Mouse (Mus musculus): ENCODE measurements around the gene Neurl3.

Neurl3 gene

DNA sequence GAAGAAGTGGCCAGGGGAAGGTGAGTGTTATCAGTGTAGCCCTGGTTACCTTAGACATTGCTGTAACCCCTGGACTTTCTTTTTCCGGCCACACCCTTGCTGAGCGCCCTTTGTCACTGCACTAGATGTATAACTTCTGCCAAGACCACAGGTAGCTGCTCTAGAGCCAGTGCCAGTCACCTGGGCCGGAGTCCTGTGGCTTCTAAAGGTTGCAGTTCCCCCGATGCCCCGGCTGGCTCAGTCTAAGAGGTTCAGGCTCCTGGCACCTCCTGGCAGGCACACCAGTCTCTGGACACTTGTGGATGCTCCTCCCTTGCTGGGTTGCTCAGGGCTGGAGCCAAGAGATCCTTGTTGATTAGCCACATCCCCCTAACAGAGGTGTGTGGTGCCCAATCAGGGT is at the start of gene Neurl3:
Gene Neurl3, minus strand, starts transcription at position 225 of the 400 bp plus-strand sequence.
- DNase-seq (ENCODE audit: low spot score), result no peak

DNA sequence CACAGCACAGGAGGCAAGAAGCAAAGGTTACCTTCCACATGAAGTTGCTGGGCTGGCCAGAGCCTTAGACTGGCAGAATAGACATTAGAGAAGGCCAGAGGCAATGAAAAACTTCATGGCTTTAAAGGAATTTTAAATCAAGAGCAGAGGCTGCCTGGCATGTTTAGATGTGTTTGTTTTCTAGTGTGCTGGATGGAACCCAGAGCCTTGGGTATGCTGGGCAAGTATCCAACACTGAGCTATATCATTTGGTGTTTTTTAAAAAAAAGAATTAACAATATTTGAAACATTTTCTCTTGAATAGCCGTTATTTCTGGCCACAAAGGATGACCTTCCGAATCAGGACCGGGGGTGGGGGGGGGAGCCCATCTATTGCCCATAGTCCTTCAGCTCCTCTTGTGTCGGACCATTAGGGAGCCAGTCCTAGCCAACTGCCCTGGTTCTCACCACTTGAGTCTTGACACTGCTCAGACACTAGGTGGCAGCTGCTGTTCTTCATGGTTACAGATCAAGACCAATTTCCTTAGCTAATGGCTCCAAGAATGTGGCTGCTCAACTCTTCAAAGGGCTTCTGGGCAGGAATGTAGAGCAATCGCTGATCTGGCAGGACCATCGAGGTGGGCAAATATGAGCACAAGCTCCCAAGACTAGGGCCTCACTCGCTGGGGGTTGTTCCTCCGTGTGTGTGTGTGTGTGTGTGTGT is 49.4 kb upstream of the Neurl3 start:
- no peak for DNase-seq (ENCODE audit: low spot score)

DNA sequence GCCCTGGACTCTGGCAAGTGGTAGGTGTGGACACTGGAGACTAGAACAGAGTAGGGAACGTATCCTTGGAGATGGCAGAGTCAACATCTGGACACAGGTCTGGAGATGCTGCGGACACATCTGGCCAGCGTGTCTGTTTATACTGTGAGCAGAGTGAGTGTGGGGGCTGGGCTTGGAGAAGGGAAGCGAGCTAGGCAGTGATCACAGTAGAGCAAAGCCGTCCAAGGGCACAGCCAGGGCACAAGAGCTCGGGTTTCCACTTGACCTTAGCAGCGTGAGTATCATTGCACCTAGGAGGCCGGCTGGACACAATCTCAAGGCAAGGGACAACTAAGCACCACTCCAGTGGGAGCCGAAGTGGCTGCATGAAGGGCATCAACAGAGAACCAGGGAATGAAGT is 48.6 kb upstream of the Neurl3 start:
- DNase-seq (ENCODE audit: low spot score), result no peak

DNA sequence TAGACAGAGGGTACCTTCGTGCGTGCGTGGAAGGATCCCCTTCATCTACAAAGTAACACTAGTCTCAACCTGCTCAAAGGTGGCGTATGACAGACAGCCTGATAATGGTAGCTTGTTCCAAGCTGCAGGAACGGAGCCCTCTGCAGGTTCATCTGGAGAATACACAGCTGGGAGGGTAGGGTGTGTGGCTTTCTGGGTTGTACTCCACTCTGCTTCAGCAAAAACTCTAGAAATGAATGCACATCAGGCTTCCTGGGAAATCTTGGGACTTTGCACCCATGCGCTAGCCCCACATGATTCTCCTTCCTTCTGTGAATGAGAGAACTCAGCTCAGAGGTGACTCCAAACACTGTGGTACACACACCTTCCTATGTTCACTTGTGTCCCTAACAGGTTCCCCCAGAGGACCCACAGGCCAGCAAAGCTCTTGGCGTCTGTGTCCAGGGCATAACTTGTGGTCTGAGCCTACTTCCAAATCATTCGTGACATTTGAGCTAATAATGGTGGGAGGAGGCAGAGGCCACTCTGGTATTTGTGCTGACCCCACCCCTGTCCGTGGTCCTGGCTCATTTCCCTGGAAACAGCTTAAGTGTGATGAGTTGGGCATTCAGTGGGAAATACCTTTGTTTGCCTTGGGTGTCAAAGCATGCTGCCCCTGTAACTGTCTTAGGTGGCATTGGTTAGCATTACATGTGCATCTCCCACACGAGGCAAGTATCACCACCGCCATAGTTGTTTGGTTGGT is 47.5 kb upstream of the Neurl3 start:
- DNase-seq (ENCODE audit: low spot score), result no peak

DNA sequence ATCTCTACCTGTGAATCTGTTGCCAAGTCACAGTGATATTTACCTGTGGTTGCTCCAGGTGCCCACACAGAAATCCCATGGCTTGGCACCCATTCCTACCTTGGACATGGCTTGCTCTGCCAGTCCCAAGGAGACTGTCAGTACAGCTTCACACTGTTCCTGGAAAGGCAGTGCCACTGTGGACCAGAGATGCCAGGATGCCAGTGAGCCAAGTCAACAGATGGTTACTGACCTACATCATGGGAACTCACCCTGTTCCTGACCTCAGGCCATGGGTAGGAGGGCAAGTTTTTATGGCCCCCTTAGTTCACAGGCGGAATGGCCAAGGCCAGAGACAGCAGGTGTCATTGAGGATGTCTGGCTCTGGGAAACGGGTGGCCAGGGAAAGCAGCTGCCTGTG is 46.7 kb upstream of the Neurl3 start:
- no peak for DNase-seq (ENCODE audit: low spot score)

DNA sequence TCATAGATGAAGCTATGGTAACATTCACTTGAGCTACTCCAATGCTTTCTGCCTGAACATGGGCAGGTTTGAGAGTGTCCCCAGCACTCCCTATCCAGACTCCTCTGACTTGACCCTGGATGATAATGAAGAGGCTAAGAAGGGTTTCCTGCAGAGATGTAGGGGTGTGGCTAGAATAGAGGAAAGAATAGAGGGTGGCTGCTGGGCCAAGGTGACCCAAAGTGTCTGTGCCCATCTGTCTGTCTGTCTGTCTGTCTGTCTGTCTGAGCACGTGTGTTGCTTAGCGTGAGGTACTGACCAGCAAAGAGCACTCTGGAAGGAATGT is 41.3 kb upstream of the Neurl3 start:
- no peak for DNase-seq (ENCODE audit: low spot score)

DNA sequence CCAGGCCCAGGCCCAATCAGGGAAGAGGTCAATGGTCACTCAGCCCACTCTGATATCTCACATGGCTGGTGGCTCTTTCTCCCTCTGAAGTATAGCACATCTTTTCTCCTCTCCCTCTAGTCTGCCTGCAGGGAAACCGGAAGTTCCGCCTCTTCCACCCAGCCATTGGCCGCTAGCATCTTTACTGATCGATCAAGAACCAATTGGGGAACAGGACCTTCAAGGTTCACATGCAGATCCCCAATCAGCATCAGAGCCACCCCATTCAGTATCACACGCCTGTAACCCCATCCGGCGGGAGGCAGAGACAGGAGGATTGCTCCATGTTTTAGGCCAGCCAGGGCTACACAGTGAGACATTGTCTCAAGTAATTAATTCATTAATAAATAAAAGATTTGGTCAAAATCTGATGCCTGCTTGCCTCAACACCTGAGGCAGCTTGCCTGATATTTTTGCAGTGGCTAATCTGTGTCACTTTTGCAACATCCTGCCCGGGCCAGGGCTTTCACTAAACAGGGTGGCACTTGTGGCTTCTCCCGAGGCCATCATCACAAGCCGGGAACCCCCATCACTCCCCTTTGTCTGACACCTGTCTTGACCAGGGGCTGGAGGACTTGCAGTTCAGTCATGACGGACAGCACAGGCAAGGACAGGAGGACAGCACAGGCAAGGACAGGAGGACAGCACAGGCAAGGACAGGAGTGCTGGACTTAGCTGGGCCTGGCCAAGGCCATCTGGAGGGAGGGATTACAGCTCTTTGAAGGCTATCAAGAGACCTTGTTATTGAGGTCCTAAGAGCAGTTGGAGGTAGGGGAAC is 40.7 kb upstream of the Neurl3 start:
- no peak for DNase-seq (ENCODE audit: low spot score)

DNA sequence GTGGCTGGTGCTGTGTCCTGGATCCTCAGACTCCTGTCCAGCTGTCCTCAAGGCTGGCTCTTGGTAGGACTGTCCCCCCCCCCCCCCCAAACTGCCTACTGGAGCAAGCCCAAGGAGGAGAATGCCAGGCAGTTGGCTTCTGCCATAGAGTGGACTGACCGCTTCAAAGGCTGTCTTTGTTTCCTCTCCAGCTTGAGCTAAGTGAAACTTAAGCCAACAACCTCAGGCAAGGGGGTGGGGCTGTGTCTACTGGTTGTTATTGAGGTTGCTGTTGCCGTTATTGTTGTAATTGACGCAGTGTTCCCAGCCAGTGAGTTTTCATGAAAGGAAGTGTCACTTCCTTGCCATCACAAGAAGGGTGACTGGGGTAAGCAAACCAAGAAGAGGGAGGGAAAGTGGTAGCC is 35.0 kb upstream of the Neurl3 start:
- DNase-seq (ENCODE audit: low spot score), result no peak

DNA sequence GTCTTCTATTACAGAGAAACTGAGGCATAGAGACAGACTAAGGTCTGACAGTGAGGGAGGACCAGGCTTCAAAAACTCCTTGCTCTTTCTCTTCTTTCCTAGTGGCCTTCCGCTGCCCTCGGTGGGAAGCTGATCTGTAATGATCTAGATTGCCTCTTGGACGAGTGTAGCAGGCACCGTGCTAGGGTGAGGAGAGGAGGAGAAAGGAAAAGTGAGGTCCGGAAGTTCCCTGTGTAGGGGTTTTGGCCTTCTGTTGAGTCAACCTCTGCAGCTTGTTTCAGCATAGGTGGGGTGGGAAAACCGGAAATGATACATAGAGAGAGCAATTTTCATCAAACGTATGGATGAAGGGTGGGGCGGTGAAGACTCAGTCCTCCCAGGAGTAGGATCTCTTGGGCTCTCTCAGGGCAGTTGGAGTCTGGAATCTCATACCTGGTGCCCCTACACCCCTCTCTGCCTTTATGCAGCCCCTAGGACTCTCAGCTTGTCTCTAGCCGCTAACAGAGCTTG is 34.5 kb upstream of the Neurl3 start:
- no peak for DNase-seq (ENCODE audit: low spot score)

DNA sequence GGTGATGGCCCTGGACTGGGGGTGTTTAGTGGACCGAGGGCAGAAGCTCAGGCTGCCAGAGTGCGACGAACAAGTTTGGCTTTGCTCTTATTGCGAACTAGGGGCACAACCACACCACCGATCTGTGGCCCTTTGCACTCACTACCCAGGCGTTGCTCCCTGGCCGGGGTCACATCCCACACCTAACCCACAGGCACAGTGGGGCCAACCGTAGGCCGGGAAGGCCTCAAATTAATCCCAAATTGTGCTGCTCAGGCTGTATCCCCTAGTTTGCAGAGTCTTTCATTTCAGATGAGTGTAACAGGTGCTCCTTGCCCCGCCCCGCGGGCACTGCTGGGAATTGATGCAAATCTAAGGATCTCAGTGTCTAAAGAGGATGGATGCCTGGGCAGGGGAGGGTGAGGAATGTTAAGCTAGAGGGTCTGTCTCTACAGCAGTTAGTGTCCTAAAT is 34.0 kb upstream of the Neurl3 start:
- DNase-seq (ENCODE audit: low spot score), result no peak

DNA sequence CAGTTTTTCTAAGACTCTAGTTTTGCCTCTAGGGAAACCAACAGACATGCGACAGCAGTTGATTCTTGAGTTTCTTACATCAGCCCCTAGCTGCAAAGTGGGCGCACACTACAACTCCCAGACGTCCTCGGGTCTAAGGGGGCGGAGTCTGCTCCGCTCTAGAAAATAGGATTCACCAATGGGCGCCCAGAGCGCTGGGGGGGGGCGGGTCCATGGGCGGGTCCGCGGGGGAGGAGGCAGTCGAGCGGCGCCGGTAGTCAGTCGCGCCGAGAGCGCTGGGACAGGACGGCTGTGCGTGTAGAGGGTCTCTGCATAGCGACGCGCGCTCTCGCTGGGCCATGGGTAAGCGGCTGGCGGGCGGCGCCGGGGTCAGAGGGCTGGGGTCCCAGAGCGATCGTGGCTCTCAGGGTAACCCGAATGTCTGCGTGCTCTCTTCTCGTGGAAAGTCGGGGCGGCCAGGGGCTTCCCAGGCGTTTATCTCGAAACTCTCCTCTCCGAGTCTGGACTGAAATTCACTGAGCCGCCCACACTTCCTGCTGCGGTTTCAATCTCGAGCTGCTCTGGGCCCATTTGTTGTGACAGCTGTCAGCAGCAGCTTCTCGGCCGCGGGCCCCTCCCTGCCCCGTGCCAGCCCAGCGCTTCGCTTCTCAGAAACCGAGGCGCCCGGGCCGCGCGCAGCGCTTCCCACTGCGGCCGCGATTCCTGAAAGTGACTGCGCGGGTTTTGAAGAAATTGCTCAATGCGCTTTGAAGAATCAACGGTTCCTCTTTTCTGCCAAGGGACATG is 33.2 kb upstream of the Neurl3 start, which contains the start of gene Arid5a:
Gene Arid5a, plus strand, starts transcription at position 239 of the 786 bp plus-strand sequence.
- DNase-seq (ENCODE audit: low spot score), result peak; percentile 82

DNA sequence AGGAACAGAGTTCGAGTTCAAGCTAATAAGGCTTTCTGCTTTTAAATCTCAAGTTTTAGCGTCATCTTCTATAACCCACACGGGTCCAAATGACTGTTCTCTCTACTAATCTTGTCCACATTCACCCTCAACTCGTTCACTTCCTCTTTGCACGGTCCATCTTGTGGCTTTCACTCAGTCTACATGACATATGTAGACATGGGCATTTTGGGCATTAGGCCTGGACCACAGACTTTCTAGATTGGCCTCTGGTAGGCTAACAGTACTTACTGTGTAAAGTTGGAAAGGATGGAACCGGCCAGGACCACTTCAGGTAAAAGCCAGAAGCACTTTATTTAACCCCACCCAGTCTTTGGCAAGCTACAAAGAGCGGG is 32.6 kb upstream of the Neurl3 start:
- DNase-seq (ENCODE audit: low spot score), result no peak

DNA sequence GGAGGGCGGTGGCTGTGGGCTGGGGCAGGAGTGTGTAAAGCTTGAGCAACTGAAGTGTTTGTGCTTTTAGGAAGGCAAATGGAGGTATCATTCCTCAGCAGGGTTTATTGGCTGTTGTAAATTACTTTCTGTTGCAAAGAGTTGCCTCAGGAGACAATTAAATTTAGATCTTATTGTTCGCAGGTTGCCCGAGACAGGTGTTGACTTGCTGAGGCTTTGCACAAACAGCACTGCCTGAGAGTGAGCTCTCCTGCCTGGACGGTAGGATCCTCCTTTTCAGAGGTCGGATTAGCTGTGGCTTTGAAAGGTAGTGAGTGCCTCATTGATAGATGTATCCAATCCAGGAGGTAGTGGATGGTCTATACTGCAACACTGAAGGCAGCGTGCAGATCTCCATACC is 31.6 kb upstream of the Neurl3 start:
- DNase-seq (ENCODE audit: low spot score), result no peak

DNA sequence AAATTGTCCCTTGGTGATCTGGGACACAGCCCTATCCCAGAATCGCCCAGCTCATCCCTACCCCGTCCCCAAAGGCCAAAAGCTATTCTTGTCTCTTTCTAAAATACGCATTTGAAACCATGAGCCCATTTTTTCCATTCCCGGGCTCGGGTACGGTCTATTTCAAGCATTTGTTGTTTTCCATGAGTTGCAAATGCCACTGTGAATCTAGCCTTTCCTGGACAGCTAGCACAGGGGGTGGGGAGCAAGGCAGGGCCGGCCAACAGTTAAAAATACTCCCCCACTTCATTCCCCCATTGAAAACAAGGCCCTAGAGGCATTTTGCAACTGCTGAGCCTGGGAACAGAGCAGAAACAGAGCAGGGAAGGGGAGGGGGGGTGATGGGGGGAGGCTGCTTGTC is 30.3 kb upstream of the Neurl3 start:
- DNase-seq (ENCODE audit: low spot score), result no peak

DNA sequence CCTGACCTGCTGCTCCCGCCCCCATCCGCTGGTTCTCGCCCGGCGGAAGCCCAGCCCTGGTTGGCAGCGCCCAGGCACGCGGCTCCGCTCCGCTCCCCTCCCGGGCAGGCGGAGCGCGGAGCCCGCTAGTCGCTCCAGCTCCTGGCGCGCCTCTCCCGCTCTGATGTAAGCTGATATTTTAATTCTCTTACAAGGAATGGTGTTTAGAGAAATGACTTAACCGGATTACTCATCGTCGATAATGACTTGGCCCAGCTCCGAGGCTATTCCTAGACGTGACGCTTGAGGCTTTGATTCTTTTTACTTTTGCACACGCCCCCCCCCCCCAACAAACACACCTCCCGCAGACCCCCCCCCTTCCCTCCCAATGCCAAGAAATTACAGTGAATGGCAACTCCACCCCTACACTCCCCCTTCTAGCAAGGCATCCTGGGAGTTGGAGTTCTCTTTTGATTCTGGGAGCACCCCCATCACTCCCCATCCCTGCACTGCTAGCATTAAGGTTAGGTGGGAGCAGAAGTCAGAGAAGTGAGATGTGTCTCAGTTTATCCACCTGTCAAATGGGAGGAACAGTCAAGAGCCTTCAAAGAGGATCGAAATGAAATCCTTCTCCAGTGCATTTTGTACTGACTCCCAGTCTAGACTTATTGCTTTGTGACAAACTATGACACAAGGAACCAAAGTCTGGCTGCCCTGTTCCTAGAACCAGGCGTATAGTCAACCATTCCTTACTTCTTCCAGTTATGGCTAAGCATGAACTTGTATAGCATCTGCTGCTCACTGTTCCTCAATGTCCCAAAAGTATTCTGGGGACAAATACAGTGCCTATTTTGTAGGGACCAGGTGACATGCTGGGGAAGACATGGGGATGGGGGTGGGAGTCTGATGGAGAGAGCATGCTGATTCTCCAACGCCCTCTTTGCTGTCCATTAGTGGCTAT is 29.2 kb upstream of the Neurl3 start:
- peak; percentile 65 for DNase-seq (ENCODE audit: low spot score)

DNA sequence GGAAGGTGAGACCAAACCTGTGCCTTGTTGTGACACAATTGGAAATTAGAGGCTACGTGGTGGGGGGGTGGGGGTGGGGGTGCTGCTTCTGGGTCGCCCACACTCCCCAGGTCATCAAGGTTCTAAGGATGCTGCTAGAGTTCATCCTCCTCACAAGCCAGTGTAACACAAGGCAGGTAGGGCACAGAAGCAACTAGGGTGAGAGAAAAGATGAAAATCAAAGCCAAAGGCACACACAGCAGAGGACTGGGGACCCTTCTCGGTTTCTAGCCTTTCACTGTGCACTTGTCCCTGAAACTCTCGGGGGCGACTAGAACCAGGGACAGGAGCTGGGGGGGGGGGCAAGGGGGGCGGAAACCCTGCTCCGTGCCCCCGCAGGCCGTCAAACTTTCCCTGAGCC is 28.5 kb upstream of the Neurl3 start:
- DNase-seq (ENCODE audit: low spot score), result no peak

DNA sequence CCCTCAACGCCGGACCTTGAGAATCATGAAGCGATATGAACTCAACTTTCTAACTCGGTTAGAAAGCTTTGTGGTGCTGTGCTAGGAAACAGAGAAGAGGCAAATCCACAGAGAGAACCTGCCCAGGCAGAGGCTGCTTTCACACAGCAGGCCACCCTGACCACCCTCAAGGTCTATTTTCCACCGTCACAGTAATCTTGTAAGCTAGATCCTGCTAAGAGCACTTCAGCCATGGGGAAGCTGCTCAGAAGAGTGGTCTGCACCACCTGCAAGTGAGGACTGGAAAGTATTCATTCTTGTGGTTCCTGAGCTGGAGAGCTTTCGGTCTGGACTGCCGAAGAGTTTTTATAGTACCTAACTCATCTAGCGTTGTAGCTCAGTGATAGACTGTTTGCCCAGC is 27.8 kb upstream of the Neurl3 start:
- no peak for DNase-seq (ENCODE audit: low spot score)

DNA sequence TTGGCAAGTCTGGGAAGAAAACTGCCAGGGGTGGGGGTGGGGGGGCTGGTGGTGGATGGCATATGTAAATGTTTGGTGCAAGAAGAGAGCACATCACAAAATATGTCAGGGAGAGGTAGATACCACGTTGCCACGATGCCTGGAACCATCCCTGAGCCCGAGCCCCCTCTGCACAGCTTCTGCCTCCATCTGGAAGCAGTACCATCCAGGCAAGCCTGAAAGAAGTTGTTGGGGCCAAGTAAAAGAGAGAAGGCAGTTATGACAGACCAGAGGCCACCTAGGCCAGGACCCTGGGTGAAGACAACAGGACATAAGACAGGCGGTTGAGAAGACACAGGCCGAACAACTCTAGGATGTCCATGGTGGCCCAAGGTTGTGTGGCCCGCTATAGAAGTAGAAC is 26.0 kb upstream of the Neurl3 start:
- no peak for DNase-seq (ENCODE audit: low spot score)

DNA sequence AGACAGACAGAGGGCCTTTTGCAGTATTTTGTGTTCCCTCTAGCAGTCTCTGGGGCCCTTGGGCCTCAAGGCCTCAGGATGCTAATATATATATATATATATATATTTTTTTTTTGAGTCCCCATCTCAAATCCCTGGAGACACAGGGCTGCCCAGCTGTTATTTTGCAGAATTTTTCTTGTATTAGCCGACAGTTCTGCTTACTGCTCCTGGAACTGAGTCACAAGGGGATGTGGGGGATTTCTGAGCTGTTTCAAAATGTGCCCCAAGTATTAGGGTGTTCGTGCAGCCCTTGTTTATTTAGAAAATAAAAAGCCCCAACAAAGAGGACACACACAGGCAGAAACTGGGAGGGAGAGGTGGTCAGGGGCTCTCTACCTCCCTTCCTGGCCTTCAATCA is 25.2 kb upstream of the Neurl3 start:
- DNase-seq (ENCODE audit: low spot score), result no peak

DNA sequence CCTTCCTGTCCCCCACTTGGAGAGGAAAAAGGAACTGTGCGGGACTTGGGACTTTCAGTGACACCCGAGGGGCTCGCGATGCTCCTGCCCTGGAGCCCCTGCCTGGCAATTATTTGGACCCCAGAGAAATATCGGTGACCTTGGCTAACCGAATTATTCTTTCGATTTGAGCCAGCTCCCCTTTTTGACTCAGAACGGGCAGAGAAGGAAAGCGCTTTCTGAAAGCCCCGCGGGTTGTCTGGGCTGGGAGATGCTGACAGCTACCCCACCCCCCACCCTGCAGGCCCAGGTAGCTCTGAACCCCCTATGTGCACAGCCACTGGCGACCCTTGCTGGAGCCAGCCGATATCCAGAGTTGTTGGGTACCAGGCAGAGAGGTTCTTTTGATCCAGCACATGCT is 24.6 kb upstream of the Neurl3 start:
- DNase-seq (ENCODE audit: low spot score), result no peak

DNA sequence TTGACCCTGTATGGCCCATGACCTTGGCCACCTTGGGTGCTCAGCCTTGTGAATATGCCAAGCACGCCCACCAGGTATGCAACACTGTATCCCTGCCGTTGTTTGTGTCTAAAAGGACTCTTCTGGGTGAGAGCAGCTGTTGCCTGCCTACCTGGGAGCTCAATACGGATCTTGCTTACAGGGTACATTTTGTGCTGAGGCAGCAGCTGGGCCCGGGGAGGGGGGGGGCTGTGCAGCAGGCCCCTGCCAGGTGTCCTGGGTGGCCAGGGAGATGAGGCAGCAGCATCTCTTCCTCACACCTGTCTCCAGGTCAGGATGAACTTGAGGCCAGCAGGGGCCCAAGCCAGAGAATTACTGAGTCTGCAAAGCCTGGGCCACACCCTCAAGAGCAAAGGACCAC is 23.6 kb upstream of the Neurl3 start:
- DNase-seq (ENCODE audit: low spot score), result no peak

Measured in ovary, postnatal 36 days (tissue).